Mouse (Mus musculus): ENCODE measurements at regions not wholly inside any gene's neighbourhood (a gene's known extent, or its start where the extent isn't known, plus 50 kb on each side); places are given as distances from the start of the nearest gene placed in this dataset.
A peak's percentile ranks its signal among the peaks of the same experiment; 100 is the strongest.

DNA sequence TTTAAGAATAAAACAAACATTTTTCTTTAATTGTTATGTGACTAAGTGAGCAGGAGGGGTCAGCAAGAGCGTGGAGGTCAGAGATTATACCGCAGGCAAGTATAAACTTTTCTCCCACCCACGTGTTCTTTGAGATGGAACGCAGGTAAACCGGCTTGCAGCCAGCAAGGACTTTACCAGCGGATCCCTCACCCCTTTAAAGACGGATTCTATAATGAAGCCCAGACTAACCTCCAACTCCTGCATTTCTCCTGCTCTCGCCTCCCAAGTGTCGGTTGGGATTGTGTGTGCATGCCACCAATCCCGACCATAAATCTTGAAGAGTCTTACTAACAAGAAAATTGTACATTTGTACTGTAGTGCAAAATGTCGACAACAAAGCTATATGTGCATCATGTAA is 74.4 kb upstream of the Chd2 start:
- Histone ChIP-seq H3K36me3 (no peaks in the 10 kb centered on the region), H3K9me3 (no peaks in the 10 kb centered on the region), H3K27me3 (no peaks in the 10 kb centered on the region), H3K4me2 (replicated peaks) (peak overlapping the region; percentile 81), H3K4me3 (0 out of 2 replicates have a peak overlapping the region, but pooled peaks have one; percentile 7), H3K9ac (replicated peaks) (peak overlapping the region; percentile 83), H3K27ac (replicated peaks) (peak overlapping the region; percentile 100), H3K4me1 (peaks cover 50% of the 10 kb centered on the region)
- 15% methylated on average over 11 of the region's 11 CpGs for WGBS
- ATAC-seq (replicated peaks), result no peak

- no peaks in the 10 kb centered on the region for H3K27me3 ChIP-seq
- H3K9ac ChIP-seq (replicated peaks), result peak overlapping the region; percentile 41
- peaks cover 47% of the 10 kb centered on the region for H3K4me1 ChIP-seq
- 0 out of 2 replicates have a peak overlapping the region, but pooled peaks have one; percentile 5 for H3K4me3 ChIP-seq
- H3K36me3 ChIP-seq, result no peaks in the 10 kb centered on the region
- no peaks in the 10 kb centered on the region for H3K9me3 ChIP-seq
- WGBS, result 36% methylated on average over 8 of the region's 8 CpGs
- ATAC-seq (replicated peaks), result no peak
- peak overlapping the region; percentile 100 for H3K27ac ChIP-seq (replicated peaks)
- H3K4me2 ChIP-seq (replicated peaks), result peak overlapping the region; percentile 81
These were observed 73.4 kb upstream of the Chd2 start for GRCm38 (mm10) chr7:73614840-73615555.

- peak overlapping the region; percentile 100 for H3K27ac ChIP-seq (replicated peaks)
- H3K4me2 ChIP-seq (replicated peaks), result 0 out of 2 replicates have a peak overlapping the region, but pooled peaks have one; percentile 81
- H3K9ac ChIP-seq (replicated peaks), result no peak overlapping the region
- peaks cover 44% of the 10 kb centered on the region for H3K4me1 ChIP-seq
- WGBS, result 44% methylated on average over 4 of the region's 4 CpGs
- H3K36me3 ChIP-seq, result no peaks in the 10 kb centered on the region
- ATAC-seq (replicated peaks), result no peak
- no peaks in the 10 kb centered on the region for H3K27me3 ChIP-seq
- 0 out of 2 replicates have a peak overlapping the region, but pooled peaks have one; percentile 5 for H3K4me3 ChIP-seq
- H3K9me3 ChIP-seq, result no peaks in the 10 kb centered on the region
These were observed 72.7 kb upstream of the Chd2 start for GRCm38 (mm10) chr7:73614341-73614740.

- no peaks in the 10 kb centered on the region for H3K9me3 ChIP-seq
- H3K27me3 ChIP-seq, result no peaks in the 10 kb centered on the region
- H3K27ac ChIP-seq (replicated peaks), result 0 out of 2 replicates have a peak overlapping the region, but pooled peaks have one; percentile 5
- WGBS, result 57% methylated on average over 3 of the region's 3 CpGs
- no peak overlapping the region for H3K9ac ChIP-seq (replicated peaks)
- peaks cover 52% of the 10 kb centered on the region for H3K4me1 ChIP-seq
- H3K36me3 ChIP-seq, result no peaks in the 10 kb centered on the region
- no peak overlapping the region for H3K4me2 ChIP-seq (replicated peaks)
- no peak overlapping the region for H3K4me3 ChIP-seq
- ATAC-seq (replicated peaks), result no peak
These were observed 71.1 kb upstream of the Chd2 start for GRCm38 (mm10) chr7:73612752-73613092.

- H3K36me3 ChIP-seq, result no peaks in the 10 kb centered on the region
- no peak overlapping the region for H3K4me2 ChIP-seq (replicated peaks)
- WGBS, result 92% methylated on average over 12 of the region's 12 CpGs
- no peak overlapping the region for H3K9ac ChIP-seq (replicated peaks)
- no peaks in the 10 kb centered on the region for H3K27me3 ChIP-seq
- no peaks in the 10 kb centered on the region for H3K9me3 ChIP-seq
- peaks cover 50% of the 10 kb centered on the region for H3K4me1 ChIP-seq
- no peak overlapping the region for H3K27ac ChIP-seq (replicated peaks)
- no peak overlapping the region for H3K4me3 ChIP-seq
- ATAC-seq (replicated peaks), result no peak
These were observed 70.5 kb upstream of the Chd2 start for GRCm38 (mm10) chr7:73611866-73612751.

GRCm38 (mm10) chr7:73608804-73609275 is 67.2 kb upstream of the Chd2 start:
- Histone ChIP-seq H3K4me1 (peaks cover 27% of the 10 kb centered on the region), H3K9ac (replicated peaks) (peak overlapping the region; percentile 36; the same call in 1 of the 2 replicates), H3K9me3 (no peaks in the 10 kb centered on the region), H3K4me2 (replicated peaks) (peak overlapping the region; percentile 49), H3K27ac (replicated peaks) (peak overlapping the region; percentile 93), H3K27me3 (no peaks in the 10 kb centered on the region), H3K36me3 (no peaks in the 10 kb centered on the region), H3K4me3 (peak overlapping the region; percentile 9; the same call in 1 of the 2 replicates)
- no peak for ATAC-seq (replicated peaks)
- WGBS, result 6% methylated on average over 5 of the region's 5 CpGs

GRCm38 (mm10) chr7:73608070-73608803 is 66.6 kb upstream of the Chd2 start:
- Histone ChIP-seq H3K9ac (replicated peaks) (peak overlapping the region; percentile 48), H3K4me1 (peaks cover 25% of the 10 kb centered on the region), H3K36me3 (no peaks in the 10 kb centered on the region), H3K9me3 (no peaks in the 10 kb centered on the region), H3K4me3 (peak overlapping the region; percentile 39), H3K27me3 (no peaks in the 10 kb centered on the region), H3K4me2 (replicated peaks) (peak overlapping the region; percentile 49), H3K27ac (replicated peaks) (peak overlapping the region; percentile 93)
- WGBS, result 8% methylated on average over 8 of the region's 8 CpGs
- ATAC-seq (replicated peaks), result no peak

GRCm38 (mm10) chr7:73607450-73608005 is 65.9 kb upstream of the Chd2 start:
- ATAC-seq (replicated peaks), result no peak
- 5% methylated on average over 11 of the region's 11 CpGs for WGBS
- H3K4me2 ChIP-seq (replicated peaks), result peak overlapping the region; percentile 49

GRCm38 (mm10) chr7:73606677-73607449 is 65.2 kb upstream of the Chd2 start:
- no peaks in the 10 kb centered on the region for H3K27me3 ChIP-seq
- H3K9ac ChIP-seq (replicated peaks), result peak overlapping the region; percentile 48
- H3K4me1 ChIP-seq, result peaks cover 20% of the 10 kb centered on the region
- peak; percentile 91 for ATAC-seq (replicated peaks)
- peak overlapping the region; percentile 39 for H3K4me3 ChIP-seq
- no peaks in the 10 kb centered on the region for H3K9me3 ChIP-seq
- 3% methylated on average over 30 of the region's 30 CpGs for WGBS
- peak overlapping the region; percentile 49 for H3K4me2 ChIP-seq (replicated peaks)
- peak overlapping the region; percentile 93 for H3K27ac ChIP-seq (replicated peaks)
- no peaks in the 10 kb centered on the region for H3K36me3 ChIP-seq

More at GRCm38 (mm10) chr7:73607450-73608005, 65.9 kb upstream of the Chd2 start:
- no peaks in the 10 kb centered on the region for H3K9me3 ChIP-seq
- peak overlapping the region; percentile 39 for H3K4me3 ChIP-seq
- no peaks in the 10 kb centered on the region for H3K36me3 ChIP-seq
- peaks cover 20% of the 10 kb centered on the region for H3K4me1 ChIP-seq
- no peaks in the 10 kb centered on the region for H3K27me3 ChIP-seq
- peak overlapping the region; percentile 48 for H3K9ac ChIP-seq (replicated peaks)
- H3K27ac ChIP-seq (replicated peaks), result peak overlapping the region; percentile 93

DNA sequence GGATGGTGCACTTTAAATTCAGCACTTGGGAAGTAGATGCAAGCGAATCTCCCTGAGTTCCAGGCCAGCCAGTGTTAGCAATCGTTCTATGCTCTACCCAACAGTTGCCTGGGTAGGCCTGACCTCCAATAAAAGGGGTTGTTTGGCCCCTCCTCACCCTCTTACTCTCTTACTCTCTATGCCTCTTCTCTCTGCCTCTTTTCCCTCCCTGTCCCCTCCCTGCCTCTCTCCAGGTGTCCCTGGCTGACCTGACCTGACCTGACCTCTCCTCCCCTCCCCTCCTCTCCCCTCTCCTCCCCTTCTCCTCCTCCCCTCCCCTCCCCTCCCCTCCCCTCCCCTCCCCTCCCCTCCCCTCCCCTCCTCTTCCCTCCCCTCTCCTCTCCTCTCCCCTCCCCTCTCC is 63.0 kb upstream of the Chd2 start:
- ATAC-seq (replicated peaks), result no peak
- no peak overlapping the region for H3K27ac ChIP-seq (replicated peaks)
- 52% methylated on average over 2 of the region's 2 CpGs for WGBS
- no peaks in the 10 kb centered on the region for H3K9me3 ChIP-seq
- no peaks in the 10 kb centered on the region for H3K27me3 ChIP-seq
- no peak overlapping the region for H3K9ac ChIP-seq (replicated peaks)
- H3K4me3 ChIP-seq, result no peak overlapping the region
- H3K4me2 ChIP-seq (replicated peaks), result no peak overlapping the region
- no peaks in the 10 kb centered on the region for H3K36me3 ChIP-seq
- H3K4me1 ChIP-seq, result peaks cover 20% of the 10 kb centered on the region

Data from forebrain, embryonic 15.5 days (tissue).